In genomic region chr10:78245225-78245547, GRCm38 (mm10) we compare ENCODE assay signal across 8 mouse cellular contexts. TPM values are rescaled to one million over a fixed set of nuclear protein-coding genes. Genes with fewer than 3 reads are reported as not detected.
DNase-seq lines count a peak whose midpoint lies in the region; ATAC-seq and TF ChIP-seq lines count a peak whose summit lies in the region.

No protein-coding gene starts in this region.

- peak overlapping the region; percentile 82 for H3K4me3 ChIP-seq in lung, embryonic 15.5 days
- H3K4me3 ChIP-seq in embryonic fibroblast, embryonic 13.5 days (ENCODE audit: insufficient read depth, low read length): peak overlapping the region; percentile 61
- peak overlapping the region; percentile 94 for H3K4me3 ChIP-seq in limb, embryonic 10.5 days
- H3K4me3 ChIP-seq in olfactory bulb, adult 2 months (ENCODE audit: insufficient read depth, low read depth, low read length): peak overlapping the region; percentile 82

- no peaks in the 10 kb centered on the region for H3K36me3 ChIP-seq in lung, embryonic 15.5 days
- H3K36me3 ChIP-seq in limb, embryonic 10.5 days: 0 out of 2 replicates have a peak, but pooled peaks cover 3% of the 10 kb centered on the region

- no peak for TF ChIP-seq POLR2A in embryonic fibroblast, embryonic 13.5 days (IDR thresholded peaks at IDR 0.05; ENCODE audit: low read depth, low read length)
- TF ChIP-seq POLR2A in olfactory bulb, adult 2 months (IDR thresholded peaks at IDR 0.05; ENCODE audit: insufficient read depth, low read depth, low read length): no peak

- ATAC-seq in lung, embryonic 15.5 days (ENCODE audit: borderline replicate concordance, extremely low read depth, low FRiP score, low TSS enrichment): no peak

- peak overlapping the region; percentile 73 for H3K9ac ChIP-seq in lung, embryonic 15.5 days

- H3K9me3 ChIP-seq in lung, embryonic 15.5 days: no peaks in the 10 kb centered on the region
- H3K9me3 ChIP-seq in limb, embryonic 10.5 days (replicated peaks): no peaks in the 10 kb centered on the region

- peaks cover 20% of the 10 kb centered on the region for H3K4me1 ChIP-seq in lung, embryonic 15.5 days
- no peaks in the 10 kb centered on the region for H3K4me1 ChIP-seq in embryonic fibroblast, embryonic 13.5 days (ENCODE audit: control insufficient read depth, insufficient read depth, low read length)
- H3K4me1 ChIP-seq in limb, embryonic 10.5 days: peaks cover 22% of the 10 kb centered on the region
- peaks cover 5% of the 10 kb centered on the region for H3K4me1 ChIP-seq in olfactory bulb, adult 2 months (ENCODE audit: control insufficient read depth, insufficient read depth, low read length)

- WGBS in lung, embryonic 15.5 days: 18% methylated on average over 7 of the region's 7 CpGs
- WGBS in limb, embryonic 10.5 days: 20% methylated on average over 7 of the region's 7 CpGs
- 7% methylated on average over 7 of the region's 7 CpGs for WGBS in olfactory bulb, adult 2 months

- no peak for TF ChIP-seq CTCF in embryonic fibroblast, embryonic 13.5 days (IDR thresholded peaks at IDR 0.05; ENCODE audit: borderline replicate concordance, insufficient read depth, low read length)
- TF ChIP-seq CTCF in olfactory bulb, adult 2 months (IDR thresholded peaks at IDR 0.05; ENCODE audit: insufficient read depth, low read depth, low read length): no peak

- no peak for DNase-seq in lung, postnatal 25 days (ENCODE audit: low spot score)
- no peak for DNase-seq in limb, embryonic 10.5 days (ENCODE audit: low spot score)
- no peak for DNase-seq in layer of hippocampus, adult 8-10 months (ENCODE audit: low spot score in 2 of 2)
- DNase-seq in cerebellum, postnatal 10 days: no peak
- no peak for DNase-seq in layer of hippocampus, adult 9-10 months (ENCODE audit: low spot score)

- peak overlapping the region; percentile 93 for H3K4me2 ChIP-seq in lung, embryonic 15.5 days

- H3K27ac ChIP-seq in lung, embryonic 15.5 days: no peak overlapping the region
- H3K27ac ChIP-seq in embryonic fibroblast, embryonic 13.5 days (ENCODE audit: insufficient read depth, low read length): no peak overlapping the region
- peak overlapping the region; percentile 86; the same call in 1 of the 2 replicates for H3K27ac ChIP-seq in limb, embryonic 10.5 days
- H3K27ac ChIP-seq in olfactory bulb, adult 2 months (ENCODE audit: insufficient read depth, low read depth, low read length): peak overlapping the region; percentile 66

- no peaks in the 10 kb centered on the region for H3K27me3 ChIP-seq in lung, embryonic 15.5 days
- no peaks in the 10 kb centered on the region for H3K27me3 ChIP-seq in limb, embryonic 10.5 days (ENCODE audit: low read depth, poor library complexity, severe bottlenecking)

RNA-seq across cellular contexts. Expression of gene Trappc10, which starts 0.7 kb away (rescaled TPM):
- 13.0 and 14.4 TPM in 2 replicates for polyA plus RNA-seq in lung, embryonic 15.5 days (2015; fragmentation: Nextera tagmentation; extraction: Ambion mirVana)
- polyA plus RNA-seq in embryonic fibroblast, embryonic 13.5 days (2011; ENCODE audit: insufficient read length, low read depth, missing spikeins): 28.8 and 31.0 TPM in 2 replicates
- polyA plus RNA-seq in limb, embryonic 10.5 days (2016; fragmentation: Nextera tagmentation; extraction: Ambion mirVana): 10.3 and 13.1 TPM in 2 replicates
- polyA plus RNA-seq in olfactory bulb, adult 2 months (2012; ENCODE audit: insufficient read depth, insufficient read length, low replicate concordance, missing spikeins): 121 TPM in 1 of 2 replicates, not detected in the other
- 10 to 100 TPM; 74.1 to 95.5 (median 86.6) TPM for total RNA-seq in layer of hippocampus, adult 8-10 months (2022)

Comparison
In these comparisons a context has a peak if more than half of its experiments do, and no peak if none do; other contexts are left out.
1. H3K27ac ChIP-seq: peak in limb, embryonic 10.5 days (single experiment) and olfactory bulb, adult 2 months (single experiment); none in lung, embryonic 15.5 days (single experiment) and embryonic fibroblast, embryonic 13.5 days (single experiment).
2. Peak in every context shown above with its lines, with median percentiles within 50 percentile points of each other: H3K4me3 ChIP-seq.